Mouse (Mus musculus): Measurements from ENCODE around the gene Gprasp1.
A peak's percentile ranks its signal among the peaks of the same experiment; 100 is the strongest.

Gene Gprasp1

DNA sequence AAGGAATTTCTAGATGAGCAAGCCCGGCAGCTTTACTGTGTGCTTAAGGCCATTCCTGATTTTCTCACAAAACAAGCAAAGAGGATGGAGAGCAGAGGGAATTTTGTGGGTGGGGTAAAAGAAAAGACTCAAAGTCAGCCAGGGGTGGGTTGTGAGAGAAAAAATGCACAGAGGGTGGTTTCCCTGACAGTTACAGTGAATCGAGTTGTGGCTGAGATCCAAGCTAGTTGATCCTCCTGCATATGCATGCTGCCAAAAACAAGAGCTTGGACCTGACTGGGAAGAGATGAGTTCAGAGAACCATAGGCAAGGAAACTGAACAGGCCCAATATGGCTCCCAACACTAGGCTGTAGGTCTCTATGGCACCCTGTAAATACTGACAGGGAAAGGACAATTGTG lies 95.4 kb downstream of the Gprasp1 start:
- no peak for DNase-seq (ENCODE audit: low read depth, low spot score)

DNA sequence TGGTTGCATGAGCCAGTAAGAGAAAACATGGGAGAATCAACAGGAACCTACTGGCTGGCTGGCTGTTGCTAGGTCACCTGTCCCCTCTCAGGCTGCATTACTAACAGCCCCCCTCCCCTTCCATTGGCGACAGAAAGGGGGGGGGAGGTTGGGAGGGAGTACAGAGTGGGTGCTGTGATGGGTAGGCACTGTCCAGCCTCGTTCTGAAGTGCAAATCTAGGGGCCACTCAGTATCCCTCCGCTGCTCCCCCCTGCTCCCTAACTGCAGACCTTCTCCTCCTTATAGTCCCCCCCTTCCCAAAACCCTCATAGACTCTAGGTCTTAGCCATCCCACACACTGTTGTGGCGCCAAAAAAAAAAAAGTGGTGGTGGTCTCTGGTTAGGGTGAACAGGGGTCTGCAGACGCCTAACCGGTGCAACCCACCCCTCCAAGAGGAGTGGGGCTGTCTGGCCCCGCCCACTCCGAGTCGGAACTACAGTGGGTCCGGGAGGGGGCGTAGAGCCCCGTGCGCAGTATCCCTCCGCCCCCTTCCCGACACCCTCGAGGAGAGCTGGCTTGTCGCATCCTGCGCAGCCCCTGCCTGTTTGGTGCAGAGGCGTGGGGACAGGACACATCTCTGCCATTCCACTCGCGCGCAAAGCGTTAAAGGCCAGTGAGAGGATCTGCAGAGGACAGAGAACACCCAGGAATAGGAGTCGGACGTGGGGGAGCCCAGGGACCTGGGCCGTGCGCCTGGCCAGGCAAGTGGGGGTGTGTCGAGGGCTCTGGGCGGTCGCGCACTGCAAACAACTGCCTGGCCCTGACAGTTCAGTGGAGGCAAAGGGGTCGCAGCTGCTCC lies 96.2 kb downstream of the Gprasp1 start, which contains the start of gene Gprasp2:
Gprasp2 (plus strand) TSS at position 514 of the 840 bp plus-strand sequence.
- peak; percentile 11 for DNase-seq (ENCODE audit: low read depth, low spot score)

- DNase-seq (ENCODE audit: low read depth, low spot score) = peak; percentile 14
These were observed 97.2 kb downstream of the Gprasp1 start for GRCm38 (mm10) chrX:135839397-135840391.
